Mouse (Mus musculus) embryonic facial prominence, embryonic 11.5 days (tissue): Measurements from ENCODE around the gene Mtfp1. TPM values are rescaled to one million over a fixed set of nuclear protein-coding genes. Genes with fewer than 3 reads are reported as not detected.
A peak's percentile ranks its signal among the peaks of the same experiment; 100 is the strongest.

Experiments used
- ATAC-seq: fragments of 200-750 bp; cut with Nextera tagmentation; replicated peaks from 2 replicates; pipeline ENCODE4 v1.8.0; 2017; ENCODE audit warnings: low read depth; ENCODE audit not compliant: insufficient number of reproducible peaks, low FRiP score, low TSS enrichment
- DNase-seq: peaks from one replicate; pipeline ENCODE4 v3.0.0-alpha.2; 2015; ENCODE audit warnings: low spot score
- H3K27ac ChIP-seq: fragments of 300-500 bp; sonication (generic); replicated peaks from 2 replicates; pipeline ENCODE4 v1.5.1; 2014; ENCODE audit warnings: mild to moderate bottlenecking, low read depth, low read length, control low read depth
- H3K27me3 ChIP-seq: fragments of 300-500 bp; sonication (generic); 2 replicates; pipeline ENCODE4 v1.6.1; 2014; ENCODE audit warnings: mild to moderate bottlenecking, low read length, moderate library complexity, mixed read lengths; ENCODE audit not compliant: control insufficient read depth, insufficient read depth
- H3K36me3 ChIP-seq: fragments of 300-500 bp; sonication (generic); replicated peaks from 2 replicates; pipeline ENCODE4 v1.6.1; 2014; ENCODE audit warnings: low read depth, mild to moderate bottlenecking, low read length, moderate library complexity, mixed read lengths; ENCODE audit not compliant: control insufficient read depth, insufficient read depth
- H3K4me1 ChIP-seq: fragments of 300-500 bp; sonication (generic); 2 replicates; pipeline ENCODE4 v1.6.1; 2014; ENCODE audit warnings: low read length, mixed read lengths; ENCODE audit not compliant: control insufficient read depth, insufficient read depth
- H3K4me2 ChIP-seq: fragments of 300-500 bp; sonication (generic); 2 replicates; pipeline ENCODE4 v1.6.1; 2014; ENCODE audit warnings: low read depth, mild to moderate bottlenecking, control low read depth, low read length, moderate library complexity
- H3K4me3 ChIP-seq: fragments of 300-500 bp; sonication (generic); 2 replicates; pipeline ENCODE4 v1.5.1; 2014; ENCODE audit warnings: low read depth, low read length, control low read depth
- H3K9ac ChIP-seq: fragments of 300-500 bp; sonication (generic); replicated peaks from 2 replicates; pipeline ENCODE4 v1.6.1; 2014; ENCODE audit warnings: mild to moderate bottlenecking, control low read depth, low read length
- H3K9me3 ChIP-seq: fragments of 300-500 bp; sonication (generic); replicated peaks from 2 replicates; pipeline ENCODE4 v1.6.1; 2016; ENCODE audit warnings: mild to moderate bottlenecking, low read length, inconsistent platforms, mixed read lengths; ENCODE audit not compliant: control insufficient read depth
- WGBS: fragments of 180-500 bp; shearing (Covaris S2); extraction: QIAGEN DNeasy Blood & Tissue Kit; methylation state at CpG from one replicate; pipeline ENCODE4 v1.1.7; 2014; 5-methylcytosine and 5-hydroxymethylcytosine counted together
- polyA plus RNA-seq: library from polyadenylated mRNA; unstranded; fragments of >200 nt; fragmentation: Nextera tagmentation; extraction: Ambion mirVana; gene quantifications from 2 replicates; pipeline ENCODE4 v1.2.1, GENCODE M21; 2014

Mtfp1 gene
- polyA plus RNA-seq, 1 experiment from 2014 or later, result 8.7 TPM

DNA sequence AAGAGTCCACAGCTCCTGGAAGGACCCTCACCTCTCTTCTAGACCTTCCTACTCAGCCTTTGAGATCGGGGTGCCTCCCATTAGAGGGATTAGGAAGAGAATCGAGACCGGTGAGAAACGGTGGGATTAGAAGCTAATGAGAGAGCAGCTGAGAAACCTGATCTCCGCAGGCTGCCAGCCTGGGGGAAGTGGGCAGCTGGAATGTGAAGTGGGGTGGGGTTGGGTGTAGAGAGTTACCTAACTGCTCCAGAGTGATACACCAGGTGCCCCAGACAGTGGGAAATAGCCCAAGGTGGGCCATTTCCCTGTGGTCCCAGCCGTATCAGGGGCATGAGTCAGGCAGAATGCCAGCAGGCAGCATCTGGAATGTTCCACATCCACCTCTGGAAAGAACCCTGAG lies 32.3 kb downstream of the Mtfp1 start:
- H3K9ac ChIP-seq, result no peak overlapping the region
- H3K4me2 ChIP-seq, result no peak overlapping the region
- no peaks in the 10 kb centered on the region for H3K9me3 ChIP-seq
- H3K27ac ChIP-seq, result no peak overlapping the region
- no peaks in the 10 kb centered on the region for H3K36me3 ChIP-seq
- H3K4me3 ChIP-seq, result no peak overlapping the region
- WGBS, result 36% methylated on average over 6 of the region's 6 CpGs
- no peak for ATAC-seq
- DNase-seq, result no peak
- H3K27me3 ChIP-seq, result no peaks in the 10 kb centered on the region
- no peaks in the 10 kb centered on the region for H3K4me1 ChIP-seq

DNA sequence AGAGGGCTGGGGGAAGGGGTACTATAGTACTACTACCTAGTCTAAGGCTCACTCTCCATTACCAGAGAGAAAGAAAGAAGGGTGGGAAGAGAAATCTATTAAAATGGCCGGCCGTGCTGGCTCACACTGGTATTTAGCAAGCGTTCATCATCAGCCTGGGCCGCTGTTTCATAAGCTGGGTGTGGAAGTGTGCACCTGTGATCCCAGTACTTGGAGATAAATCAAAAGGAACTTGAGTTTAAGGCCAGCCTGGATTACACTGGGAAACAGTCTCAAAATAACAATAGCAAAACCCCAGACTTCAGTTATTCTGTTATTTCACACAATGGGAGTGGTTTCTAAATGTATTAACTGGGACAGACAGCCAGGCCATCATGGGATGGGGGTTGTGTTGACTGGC lies 32.7 kb downstream of the Mtfp1 start:
- no peak overlapping the region for H3K4me3 ChIP-seq
- H3K9ac ChIP-seq, result no peak overlapping the region
- no peaks in the 10 kb centered on the region for H3K27me3 ChIP-seq
- no peak for DNase-seq
- H3K9me3 ChIP-seq, result no peaks in the 10 kb centered on the region
- no peak overlapping the region for H3K27ac ChIP-seq
- 93% methylated on average over 4 of the region's 4 CpGs for WGBS
- H3K36me3 ChIP-seq, result no peaks in the 10 kb centered on the region
- no peaks in the 10 kb centered on the region for H3K4me1 ChIP-seq
- ATAC-seq, result no peak
- no peak overlapping the region for H3K4me2 ChIP-seq

DNA sequence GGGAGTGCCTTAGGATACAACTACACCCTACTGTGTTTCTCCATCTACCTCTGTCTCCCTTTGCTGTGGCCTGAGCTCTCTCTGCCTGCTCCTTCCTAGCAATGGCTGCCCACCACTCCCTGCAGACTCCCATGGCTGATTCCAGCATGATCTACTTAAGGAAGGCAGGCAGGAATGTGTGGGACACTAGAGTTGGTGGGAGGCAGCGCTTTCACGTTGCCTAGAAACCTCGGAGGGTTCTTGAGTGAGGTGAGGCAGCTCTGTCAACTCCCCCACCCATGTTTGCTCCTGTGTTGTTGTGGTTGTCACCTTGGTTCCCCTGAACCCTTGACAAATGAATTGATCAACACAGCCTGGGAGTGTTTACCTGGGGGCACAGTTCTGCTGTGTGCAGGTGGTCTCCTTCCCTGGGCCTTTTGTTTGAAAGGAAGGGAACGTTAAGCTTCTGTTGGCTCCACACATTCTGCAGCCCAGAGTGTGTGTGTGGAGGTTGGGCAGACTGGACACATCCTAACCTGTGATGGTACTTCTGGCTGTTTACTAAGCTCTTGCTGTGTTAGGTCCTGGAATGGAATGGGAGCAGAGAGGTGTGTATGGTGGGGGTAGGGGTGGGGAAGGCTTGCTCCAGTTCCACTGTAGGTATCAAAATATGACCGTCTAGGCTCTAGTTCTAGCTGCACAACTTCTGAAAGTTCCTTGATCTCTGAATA lies 34.2 kb downstream of the Mtfp1 start:
- no peak for DNase-seq
- H3K27me3 ChIP-seq, result no peaks in the 10 kb centered on the region
- no peaks in the 10 kb centered on the region for H3K36me3 ChIP-seq
- WGBS, result 81% methylated on average over 5 of the region's 5 CpGs
- H3K4me1 ChIP-seq, result no peaks in the 10 kb centered on the region
- ATAC-seq, result no peak
- no peak overlapping the region for H3K4me3 ChIP-seq
- H3K9me3 ChIP-seq, result no peaks in the 10 kb centered on the region
- no peak overlapping the region for H3K9ac ChIP-seq
- H3K27ac ChIP-seq, result no peak overlapping the region
- H3K4me2 ChIP-seq, result no peak overlapping the region

DNA sequence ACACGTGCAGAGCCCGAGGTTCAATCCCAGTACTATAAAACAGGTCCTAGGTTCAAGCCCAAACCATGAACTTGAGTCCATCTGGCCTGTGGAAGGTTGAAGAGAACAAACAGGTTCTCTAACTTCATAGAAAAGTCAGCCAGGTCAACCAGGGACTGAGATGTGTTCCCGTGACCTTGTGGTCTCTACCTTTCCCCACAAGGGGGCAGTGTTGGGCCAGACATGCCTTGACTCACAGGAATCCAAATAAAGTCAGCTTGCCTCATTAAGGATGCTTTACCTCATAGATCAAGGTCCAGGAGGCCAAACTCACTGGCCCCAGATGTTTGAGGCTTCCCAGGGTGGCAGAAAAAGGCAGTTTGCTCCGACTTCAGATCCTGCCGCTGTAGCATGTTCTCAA lies 41.7 kb downstream of the Mtfp1 start:
- no peak overlapping the region for H3K4me3 ChIP-seq
- ATAC-seq, result no peak
- H3K9me3 ChIP-seq, result no peaks in the 10 kb centered on the region
- no peaks in the 10 kb centered on the region for H3K36me3 ChIP-seq
- peak; percentile 81 for DNase-seq
- WGBS, result 21% methylated on average over 5 of the region's 5 CpGs
- no peaks in the 10 kb centered on the region for H3K27me3 ChIP-seq
- no peak overlapping the region for H3K9ac ChIP-seq
- no peak overlapping the region for H3K27ac ChIP-seq
- no peak overlapping the region for H3K4me2 ChIP-seq
- no peaks in the 10 kb centered on the region for H3K4me1 ChIP-seq

DNA sequence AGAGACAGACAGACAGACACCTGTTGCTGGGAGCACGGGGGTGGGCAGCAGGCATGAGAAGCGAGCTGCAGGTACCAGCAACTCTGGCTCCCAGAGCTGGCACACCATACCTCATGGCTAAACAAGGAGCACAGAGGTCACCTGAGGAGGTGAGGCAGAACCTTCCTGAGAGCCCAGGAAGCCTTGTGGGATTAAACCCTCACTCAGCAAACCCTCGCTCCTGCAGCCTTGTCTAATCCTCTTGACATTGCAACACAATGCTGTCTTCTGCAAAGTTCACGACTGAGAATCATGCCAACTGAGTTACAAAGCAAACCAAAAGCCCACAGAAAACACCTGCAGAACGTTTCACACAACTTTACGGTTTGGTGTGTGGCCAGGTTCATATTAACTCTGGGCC lies 46.8 kb downstream of the Mtfp1 start:
- no peaks in the 10 kb centered on the region for H3K36me3 ChIP-seq
- H3K27ac ChIP-seq, result no peak overlapping the region
- DNase-seq, result no peak
- H3K4me2 ChIP-seq, result no peak overlapping the region
- no peaks in the 10 kb centered on the region for H3K4me1 ChIP-seq
- H3K27me3 ChIP-seq, result no peaks in the 10 kb centered on the region
- no peak overlapping the region for H3K9ac ChIP-seq
- 89% methylated on average over 6 of the region's 6 CpGs for WGBS
- no peak overlapping the region for H3K4me3 ChIP-seq
- H3K9me3 ChIP-seq, result no peaks in the 10 kb centered on the region
- ATAC-seq, result no peak

DNA sequence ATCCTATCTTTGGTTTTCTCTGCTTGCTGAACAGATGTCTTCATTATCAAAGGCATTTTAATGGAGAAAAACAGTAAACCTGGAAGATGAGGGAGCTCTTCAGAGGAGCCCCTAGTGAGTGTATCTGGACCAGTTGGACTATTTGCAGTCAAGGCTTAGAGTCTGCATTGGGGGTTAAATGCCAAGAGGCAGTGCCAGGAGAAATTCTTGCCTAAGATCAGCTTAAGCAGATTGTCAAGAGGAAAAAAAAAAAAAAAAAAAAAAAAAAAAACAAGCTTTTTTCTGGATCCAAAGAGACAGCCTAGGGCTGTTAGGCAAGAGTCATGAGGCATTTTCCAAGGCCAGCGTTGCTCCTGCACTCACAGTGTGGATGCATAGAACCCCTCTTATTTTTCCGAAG lies 47.5 kb downstream of the Mtfp1 start:
- Histone ChIP-seq H3K27me3 (no peaks in the 10 kb centered on the region), H3K4me3 (no peak overlapping the region), H3K4me2 (no peak overlapping the region), H3K27ac (no peak overlapping the region), H3K9ac (no peak overlapping the region), H3K9me3 (no peaks in the 10 kb centered on the region), H3K4me1 (no peaks in the 10 kb centered on the region), H3K36me3 (no peaks in the 10 kb centered on the region)
- 86% methylated on average over 2 of the region's 2 CpGs for WGBS
- ATAC-seq (no peak), DNase-seq (no peak)

DNA sequence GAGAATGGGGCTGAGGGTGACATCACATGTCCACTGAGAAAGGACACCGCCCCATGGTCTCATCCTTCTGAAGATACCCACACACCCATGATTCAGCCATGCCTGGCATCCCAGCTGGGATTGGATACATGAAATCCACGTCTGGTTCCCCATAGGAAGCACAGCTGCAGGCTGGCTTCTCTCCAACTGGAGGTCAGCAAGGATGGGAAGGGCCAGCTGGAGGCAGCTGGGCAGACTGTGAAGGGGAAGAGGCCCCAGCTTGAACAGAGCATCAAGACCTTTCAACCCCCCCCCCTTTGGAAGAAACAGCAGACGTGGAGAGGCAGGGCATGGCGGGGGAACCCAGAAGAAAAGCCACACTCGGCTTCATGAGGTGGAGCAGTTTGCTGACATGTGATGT lies 48.7 kb downstream of the Mtfp1 start:
- Histone ChIP-seq H3K36me3 (no peaks in the 10 kb centered on the region), H3K4me3 (no peak overlapping the region), H3K27ac (no peak overlapping the region), H3K27me3 (no peaks in the 10 kb centered on the region), H3K4me2 (no peak overlapping the region), H3K4me1 (no peaks in the 10 kb centered on the region), H3K9me3 (no peaks in the 10 kb centered on the region), H3K9ac (no peak overlapping the region)
- WGBS, result 82% methylated on average over 5 of the region's 5 CpGs
- no peak for DNase-seq
- ATAC-seq, result no peak

DNA sequence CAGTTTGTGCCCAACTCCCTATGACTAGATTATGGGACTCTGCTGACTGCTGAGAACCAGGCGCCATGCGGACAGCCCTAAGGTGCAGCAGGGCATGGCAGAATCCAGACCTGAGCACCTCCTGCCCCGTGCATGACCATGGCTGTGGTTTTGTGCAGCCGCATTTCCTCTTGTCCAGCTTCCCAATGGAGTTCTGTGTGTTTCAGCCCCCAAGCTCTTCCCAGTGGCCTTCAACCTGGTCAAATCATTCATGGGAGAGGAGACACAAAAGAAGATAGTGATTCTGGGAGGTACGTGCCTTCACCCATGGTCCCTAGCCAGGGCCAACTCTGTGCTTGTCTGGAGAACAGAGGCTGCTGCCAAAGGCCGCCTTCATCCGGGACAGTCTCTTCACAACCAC lies 52.2 kb downstream of the Mtfp1 start:
- Histone ChIP-seq H3K36me3 (no peaks in the 10 kb centered on the region), H3K4me3 (no peak overlapping the region), H3K4me1 (no peaks in the 10 kb centered on the region), H3K9me3 (no peaks in the 10 kb centered on the region), H3K4me2 (no peak overlapping the region), H3K27ac (no peak overlapping the region), H3K27me3 (no peaks in the 10 kb centered on the region), H3K9ac (no peak overlapping the region)
- 90% methylated on average over 7 of the region's 7 CpGs for WGBS
- no peak for ATAC-seq
- DNase-seq, result no peak
